Mouse (Mus musculus) brain, adult 2 months (tissue): Measurements from ENCODE around the gene Stc2.

Experiments used
- DNase-seq: peaks from one replicate; pipeline ENCODE4 v3.0.0; 2011; ENCODE audit warnings: low read depth, low spot score

The Stc2 gene

DNA sequence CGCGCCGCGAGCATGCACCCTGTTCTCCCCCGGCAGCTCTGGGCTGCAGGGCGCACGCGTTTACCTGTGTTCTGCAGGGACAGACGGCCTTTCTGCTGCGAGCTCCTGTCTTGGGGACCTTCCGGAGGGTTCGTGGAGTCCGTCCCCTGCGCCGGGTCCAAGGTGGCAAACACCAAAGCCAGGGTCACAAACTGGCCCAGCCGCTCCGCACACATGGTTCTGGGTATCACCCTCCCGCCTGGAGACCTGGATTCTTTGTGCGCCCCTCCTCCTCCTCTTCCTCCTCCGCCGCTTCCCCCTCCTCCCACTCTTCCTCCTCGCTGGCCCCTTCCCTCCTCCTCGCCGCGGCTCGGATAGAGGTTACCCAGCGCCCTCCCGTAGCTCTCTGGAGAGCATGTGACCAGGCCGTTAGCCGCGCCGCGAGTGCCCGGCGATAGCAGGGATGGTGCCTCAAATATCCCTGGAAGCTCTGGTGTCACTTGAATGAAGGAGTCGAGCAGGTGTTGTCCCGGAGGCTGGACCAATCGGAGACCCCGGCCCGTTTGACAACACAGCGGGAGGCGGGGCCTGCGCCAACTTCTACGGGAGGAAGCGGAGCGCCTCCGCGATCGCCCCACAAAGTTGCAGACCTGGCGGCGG, at the start of gene Stc2:
Gene Stc2, minus strand, starts transcription at position 427 of the 639 bp plus-strand sequence.
- DNase-seq: peak; percentile 58

DNA sequence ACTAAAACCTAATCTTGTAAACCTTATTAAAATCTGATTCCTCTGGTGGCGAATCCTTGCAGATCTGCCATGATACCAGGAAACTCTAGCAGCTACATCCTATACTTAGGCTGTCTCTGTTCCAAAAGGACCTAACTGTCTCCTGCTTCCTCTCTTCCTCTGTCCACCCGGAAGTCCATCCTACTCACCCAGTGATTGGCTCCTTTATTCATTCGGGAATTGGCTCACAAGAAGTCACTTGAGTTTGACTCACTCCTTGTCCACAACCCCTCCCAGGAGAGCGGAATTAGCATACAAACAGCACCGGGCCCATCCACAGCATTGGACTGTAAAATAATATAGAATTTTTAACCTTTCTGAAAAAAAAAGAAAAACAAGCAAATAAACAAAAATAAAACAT, 47.2 kb upstream of the Stc2 start:
- DNase-seq: no peak

DNA sequence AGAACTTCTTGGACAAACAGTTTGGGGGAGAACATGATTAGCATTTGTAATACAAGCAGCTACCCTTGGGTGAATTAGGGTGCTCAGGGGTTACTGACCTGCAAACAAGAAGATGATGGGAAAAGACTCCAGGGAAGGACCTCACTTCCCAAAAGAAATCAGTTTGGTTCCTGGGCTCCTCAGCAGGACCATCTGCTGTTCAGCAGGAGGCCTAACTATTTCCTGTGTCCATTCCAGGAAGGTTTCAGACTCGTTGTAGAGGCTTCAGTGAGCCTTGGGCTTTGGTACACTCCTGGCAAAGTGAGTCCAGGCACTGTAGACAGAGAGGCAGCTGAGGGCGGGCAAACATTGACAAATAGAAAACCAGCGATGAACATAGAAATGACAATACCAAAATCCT, 42.5 kb upstream of the Stc2 start:
- no peak for DNase-seq

DNA sequence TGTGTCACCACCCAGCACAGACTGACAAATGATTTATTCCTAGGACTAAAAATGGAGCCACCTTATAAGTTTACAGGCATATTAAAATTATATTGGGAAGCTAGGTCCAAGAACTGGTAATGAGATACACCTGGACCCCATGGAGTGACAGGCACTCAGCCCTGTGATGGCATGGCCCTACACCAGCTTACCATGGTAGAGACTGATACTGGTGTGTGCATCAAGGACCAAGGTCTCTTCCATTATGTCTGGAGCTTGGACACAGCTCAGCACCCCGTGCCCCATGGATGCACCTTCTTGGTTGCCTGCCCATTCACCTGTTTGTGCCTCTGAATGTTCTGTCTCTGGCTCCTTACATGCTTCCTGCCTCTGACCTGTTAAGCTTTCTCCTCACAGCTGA, 36.9 kb upstream of the Stc2 start:
- DNase-seq: no peak

DNA sequence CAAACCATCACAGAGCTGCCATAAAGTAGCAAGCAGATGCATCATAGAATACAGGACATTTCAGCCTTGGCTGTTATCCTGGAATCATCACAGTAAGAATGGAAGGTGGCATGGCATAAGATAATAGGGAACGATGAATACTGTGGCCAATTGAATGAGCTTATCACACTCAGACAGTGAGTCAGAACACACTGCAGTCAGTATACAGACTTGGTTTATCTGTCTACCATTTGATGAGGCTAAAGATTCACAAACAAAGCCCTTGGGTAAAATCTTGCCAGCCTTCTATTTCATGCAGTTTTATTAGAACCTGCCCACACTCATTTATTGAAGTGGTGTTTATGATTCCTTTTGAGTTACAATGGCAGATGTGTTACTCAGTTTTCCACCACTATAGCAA, 33.2 kb upstream of the Stc2 start:
- DNase-seq: no peak

DNA sequence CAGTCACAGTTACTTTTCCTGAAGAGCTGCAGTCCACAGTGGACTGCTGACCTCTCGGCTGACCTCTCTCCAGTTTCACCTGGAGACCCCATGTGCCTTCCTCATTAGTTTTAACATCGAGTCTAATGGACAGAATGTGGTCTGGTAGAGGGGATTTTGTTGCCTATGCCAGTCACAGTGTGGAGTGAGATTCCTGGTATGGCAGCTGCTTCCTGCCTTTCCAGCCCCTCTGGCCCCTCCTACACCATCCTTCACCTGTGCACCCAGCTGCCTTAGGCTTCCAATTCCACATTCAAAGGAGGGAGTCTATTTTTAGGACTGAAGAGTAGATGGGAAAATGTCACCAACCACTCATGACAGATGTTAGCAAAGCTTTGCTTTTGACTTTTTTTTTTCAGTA, 28.7 kb upstream of the Stc2 start:
- DNase-seq: no peak

DNA sequence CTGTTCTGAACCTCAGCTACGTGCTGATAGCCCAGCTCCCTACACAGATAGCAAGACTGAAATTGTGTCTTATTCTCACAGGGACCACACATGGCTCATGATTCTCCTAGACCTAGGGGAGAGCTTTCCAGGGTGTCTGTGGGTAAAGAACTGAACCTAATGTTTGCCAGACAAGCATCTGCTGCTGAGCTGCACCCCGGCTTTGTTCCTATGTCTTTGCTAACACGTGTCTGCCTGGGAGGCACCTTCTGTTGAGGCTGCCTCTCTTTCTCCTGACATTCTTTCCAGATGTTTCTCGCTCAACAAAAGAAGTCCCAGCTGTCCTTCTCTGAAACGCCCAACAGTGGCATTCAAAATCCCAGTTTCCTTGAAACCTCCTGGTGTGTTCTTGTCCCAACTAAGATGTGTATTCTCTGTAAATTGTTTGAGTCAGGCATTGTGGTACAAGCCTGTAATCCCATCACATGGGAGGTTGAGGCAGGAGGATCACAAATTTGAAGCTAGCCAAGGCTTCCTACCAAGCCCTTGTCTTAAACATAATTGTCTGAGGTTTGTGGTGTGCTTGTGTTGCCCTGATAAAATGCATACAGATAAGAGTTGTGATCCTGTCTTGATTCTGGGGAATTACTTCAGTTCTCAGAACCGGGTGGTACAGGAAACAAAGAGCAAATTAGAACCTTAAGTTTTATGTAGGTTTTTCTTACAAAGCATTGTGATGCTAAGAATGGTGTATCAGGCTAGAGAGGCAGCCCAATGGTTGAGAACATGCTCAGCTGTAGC, 27.0 kb upstream of the Stc2 start:
- DNase-seq: no peak

DNA sequence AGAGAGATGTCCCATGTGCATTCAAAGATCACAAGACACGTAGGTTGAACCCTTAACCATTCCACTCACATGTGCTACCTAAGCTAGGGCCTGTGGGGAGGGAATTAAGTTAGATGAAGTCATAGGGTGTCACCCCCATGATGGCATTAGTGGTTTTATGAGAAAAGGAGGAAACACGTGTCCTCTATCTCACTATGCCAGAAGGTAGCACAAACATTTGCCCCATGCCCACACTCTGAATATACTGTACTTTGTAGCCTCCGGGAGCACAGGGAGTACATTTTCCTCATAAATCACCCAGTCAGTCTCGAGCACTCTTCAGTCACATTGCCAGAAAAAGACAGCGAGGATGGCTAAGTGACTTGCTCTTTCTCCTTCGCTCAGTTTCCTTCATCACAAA, 24.2 kb upstream of the Stc2 start:
- no peak for DNase-seq

DNA sequence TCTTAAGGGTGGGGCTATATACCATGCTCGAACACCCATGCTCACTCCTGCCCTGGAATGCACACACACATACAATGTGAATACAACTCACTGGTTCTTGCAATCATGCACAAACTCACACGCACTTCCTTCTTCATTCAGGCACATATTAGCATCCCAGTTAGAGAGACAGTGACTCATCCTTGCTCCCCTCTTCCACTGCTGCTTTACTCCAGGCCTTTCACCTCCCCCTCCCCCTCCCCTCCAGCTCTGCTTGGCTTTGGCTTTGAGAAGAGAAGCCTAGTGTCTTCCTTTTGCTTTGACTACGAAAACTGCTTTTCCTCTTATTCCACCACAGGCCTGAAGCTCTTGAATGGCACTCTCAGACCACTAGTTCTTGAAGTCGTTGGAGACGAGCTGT, 22.5 kb upstream of the Stc2 start:
- DNase-seq: peak; percentile 68

DNA sequence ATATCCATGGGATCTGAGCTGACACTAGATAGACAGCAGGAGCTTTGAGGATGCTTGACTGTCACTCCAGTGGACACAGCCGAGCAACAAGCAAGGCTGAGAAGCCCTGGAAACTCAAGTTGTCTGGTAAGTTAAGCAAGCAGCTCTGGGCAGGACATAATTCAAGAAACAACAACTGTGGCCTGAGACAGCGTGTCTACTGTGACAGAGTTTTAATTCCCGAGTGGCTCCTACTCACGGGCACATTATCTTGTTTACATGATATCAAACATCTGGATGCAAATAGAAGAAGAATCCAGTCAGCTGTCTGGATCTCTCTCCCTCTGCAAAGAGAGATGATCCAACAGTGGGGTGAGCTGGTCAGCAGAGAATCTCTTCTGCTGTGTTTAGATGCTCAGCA, 19.0 kb upstream of the Stc2 start:
- no peak for DNase-seq

DNA sequence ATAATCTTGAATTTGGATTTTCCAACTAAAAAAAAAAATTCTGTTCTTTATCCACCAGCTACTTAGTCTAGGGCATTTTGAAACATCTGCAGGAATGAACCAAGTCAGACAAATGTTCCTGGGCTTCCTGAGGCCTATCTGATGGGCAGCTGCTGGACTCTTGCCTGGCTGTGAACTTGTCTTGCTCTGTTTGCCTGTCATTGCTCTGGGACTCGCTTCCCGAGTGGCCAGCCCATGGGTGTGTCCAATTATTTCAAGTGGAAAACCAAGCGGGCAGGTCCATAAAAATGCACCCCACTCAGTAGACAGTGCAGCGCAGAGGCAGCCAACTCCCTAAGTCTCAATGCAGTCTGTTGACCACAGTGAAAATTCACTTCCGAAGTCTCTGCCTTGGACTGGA, 17.7 kb upstream of the Stc2 start:
- no peak for DNase-seq

DNA sequence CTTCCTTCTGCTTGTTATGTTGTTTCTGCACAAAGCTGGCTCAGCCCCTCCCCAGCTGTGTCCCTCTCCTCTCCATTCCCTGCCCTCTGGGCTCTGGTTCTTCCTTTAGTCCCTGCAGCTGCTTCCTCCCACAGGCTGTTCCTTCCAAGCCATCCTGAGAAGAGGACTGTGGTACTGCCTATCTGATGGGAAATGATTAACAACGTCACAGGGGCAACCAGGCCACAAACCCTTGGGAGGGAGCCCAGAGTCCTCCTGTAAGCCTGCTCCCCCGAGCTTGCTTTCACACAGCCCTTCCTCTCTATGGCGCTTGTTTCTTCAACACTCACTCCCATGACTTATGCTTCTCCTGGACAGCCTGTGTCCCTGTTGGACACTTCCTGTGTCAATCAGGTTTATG, 16.7 kb upstream of the Stc2 start:
- DNase-seq: no peak

DNA sequence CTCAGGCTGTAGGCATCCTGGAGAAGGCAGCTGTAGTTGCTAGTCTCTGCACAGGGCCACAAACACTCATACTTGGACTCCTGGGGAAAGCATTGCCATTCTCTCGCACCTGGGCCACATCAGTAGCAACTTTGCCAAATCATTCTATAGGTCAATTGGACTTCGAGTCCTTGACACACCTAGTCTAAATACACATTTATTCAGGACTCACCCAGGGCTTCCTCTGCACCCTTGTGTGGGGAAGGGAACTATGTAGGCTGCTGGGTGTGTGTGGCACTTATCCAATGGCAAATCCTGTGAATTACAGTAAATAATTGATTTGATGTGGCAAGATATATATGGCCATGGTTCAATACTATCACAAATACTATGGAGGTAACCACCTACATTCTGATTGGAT, 14.1 kb upstream of the Stc2 start:
- DNase-seq: no peak

DNA sequence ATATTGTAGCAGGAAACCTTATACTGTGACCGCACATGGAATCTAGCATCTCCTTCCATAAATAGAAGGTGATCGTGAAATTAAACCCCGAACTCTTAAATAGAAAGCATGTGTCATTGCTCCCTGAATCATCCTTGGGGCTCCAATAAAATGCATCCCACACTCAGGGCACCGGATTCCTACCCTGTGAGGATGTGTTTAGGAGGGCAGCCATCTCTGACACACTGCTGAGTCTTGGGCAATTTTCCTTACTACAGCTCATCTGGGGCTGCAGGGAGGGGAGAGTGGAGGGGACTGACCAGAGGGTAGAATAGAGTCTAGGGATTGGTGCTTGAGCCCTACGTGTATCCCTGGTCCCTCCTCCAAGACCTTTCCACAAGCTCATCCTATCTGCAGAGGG, 12.3 kb upstream of the Stc2 start:
- no peak for DNase-seq

DNA sequence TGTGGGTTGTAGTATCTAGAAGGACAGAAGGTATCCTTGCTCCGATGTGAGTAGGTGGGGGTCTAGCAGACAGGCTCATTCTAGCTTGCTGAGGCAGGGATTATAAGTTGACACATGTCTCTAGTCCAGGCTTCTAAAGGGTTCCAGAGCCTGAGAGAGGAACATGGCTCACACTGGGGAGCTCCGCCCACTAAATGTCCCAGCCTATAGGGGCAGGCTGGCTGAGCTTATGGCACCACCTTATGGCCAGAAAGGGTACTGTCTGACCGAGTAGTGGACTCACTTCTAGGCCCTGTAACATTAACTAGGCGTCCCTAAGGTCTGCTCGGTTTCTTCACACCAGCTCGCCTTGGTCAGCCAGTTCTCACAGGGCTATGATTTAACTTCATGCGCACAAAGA, 3.6 kb upstream of the Stc2 start:
- DNase-seq: no peak

DNA sequence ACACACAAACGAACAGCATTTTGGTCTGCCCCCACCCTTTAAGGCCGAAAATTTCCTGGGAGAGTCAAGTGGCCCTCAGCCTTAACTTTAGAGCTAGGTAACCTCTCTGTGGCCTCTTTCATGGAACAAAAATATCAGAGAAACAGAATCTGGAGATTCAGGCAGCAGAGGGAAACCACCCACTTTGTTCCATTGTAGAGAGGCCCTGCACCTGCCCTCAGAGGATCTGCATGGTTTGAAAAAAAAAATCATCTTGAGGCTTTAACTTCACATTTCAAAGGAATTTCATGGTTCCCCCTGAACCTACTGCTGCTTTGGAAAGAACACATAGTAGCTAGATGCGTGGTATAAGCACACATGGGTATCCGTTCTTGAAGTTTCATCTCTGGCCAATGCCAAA, 2.3 kb upstream of the Stc2 start:
- no peak for DNase-seq

DNA sequence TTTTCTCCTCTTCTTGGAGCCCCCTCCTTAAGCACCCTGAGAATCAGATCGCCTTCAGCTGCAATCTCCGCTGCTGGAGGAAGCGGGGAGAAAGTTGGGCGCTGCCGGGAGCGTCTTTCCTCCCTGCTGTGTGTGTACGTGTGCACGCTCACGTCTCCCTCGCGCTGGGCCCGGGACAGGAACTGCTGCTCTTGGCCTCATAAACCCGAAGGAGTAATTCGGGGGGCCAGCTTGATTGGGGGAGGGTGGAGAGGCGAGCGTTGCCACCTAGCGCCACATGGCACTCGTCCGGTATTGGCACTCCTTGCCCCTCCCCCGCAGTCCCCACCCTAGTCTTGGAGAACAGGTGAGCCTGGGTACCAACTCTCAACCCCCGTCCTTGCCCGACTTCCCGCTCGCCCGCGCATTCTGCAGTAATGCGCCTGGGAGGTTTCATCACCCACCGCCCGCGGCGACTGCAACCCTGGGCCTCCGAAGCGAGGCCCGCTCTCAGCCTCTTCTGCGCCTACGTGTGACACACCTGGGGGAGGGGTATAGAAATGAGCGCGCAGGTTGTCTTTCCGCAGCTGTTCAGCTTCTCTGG, 1.5 kb upstream of the Stc2 start:
- no peak for DNase-seq

DNA sequence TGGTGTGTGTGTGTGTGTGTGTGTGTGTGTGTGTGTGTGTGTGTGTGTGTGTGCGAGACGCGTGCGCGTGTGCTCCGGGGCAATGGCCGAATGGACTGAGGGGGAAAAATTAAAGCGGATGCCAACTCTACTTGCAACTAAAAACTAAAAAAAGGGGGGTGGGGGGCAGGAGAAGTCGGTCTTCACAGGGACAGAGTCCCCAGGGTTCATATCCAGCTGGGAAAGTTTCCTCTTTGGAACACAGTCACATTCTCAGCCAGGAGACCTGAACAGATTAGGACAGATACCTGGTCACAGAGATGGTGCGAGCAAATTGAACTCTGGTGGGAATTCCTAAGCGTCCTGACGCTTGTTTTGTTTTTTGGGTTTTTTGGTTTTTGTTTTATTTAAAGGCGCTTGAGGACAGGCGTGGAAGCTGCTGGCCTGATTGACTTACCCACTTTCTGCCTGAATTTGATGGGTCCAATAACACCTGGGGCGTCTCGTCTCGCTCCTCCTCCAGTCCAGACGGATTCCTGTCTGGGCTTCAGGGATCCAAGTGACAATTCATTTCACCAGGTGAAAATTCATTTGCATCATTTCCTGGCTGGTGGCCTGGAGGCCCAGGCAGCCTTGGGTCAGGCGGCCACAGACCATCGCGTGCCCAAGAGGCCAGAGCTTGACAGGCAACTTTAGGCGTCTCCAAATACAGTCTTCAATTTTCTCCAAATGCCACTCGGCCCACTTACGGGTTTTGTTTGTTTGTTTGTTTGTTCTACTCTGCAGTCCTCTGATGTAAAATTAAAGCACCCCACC, 759 bp upstream of the Stc2 start:
- DNase-seq: no peak

DNA sequence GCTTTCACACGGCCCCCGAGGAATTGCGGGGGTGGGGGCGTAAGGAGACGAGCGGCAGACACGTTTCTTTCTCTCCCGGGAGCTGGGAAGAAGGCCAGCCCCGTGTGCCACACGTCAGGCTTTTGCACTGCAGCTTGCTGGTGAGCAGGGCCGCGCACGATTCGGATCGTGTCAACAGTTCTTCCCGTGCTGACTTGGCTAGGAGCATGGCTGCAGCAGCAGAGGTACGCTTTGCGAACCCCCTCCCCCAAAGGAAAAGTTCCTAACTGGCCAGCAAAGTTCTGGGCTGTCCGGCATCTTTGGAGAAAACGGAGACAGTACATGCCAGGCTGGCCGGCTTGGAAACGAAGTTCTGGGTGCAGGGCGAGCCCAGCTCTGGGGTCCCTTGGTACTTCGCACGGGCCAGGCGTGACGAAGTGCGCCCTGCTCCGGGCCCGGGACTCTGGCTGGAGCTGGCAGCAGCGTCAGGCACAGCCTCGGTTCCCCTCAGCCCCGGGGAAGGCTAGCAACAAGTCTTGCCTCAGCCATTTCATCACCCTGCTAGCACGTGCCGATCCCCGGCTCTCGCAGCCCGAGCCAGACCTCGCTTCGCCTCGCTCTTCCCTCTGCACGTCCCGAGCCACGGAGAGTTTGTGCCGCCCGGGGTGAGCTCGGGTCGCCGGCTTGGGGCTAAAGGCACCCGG, 768 bp downstream of the Stc2 start:
- peak; percentile 59 for DNase-seq

DNA sequence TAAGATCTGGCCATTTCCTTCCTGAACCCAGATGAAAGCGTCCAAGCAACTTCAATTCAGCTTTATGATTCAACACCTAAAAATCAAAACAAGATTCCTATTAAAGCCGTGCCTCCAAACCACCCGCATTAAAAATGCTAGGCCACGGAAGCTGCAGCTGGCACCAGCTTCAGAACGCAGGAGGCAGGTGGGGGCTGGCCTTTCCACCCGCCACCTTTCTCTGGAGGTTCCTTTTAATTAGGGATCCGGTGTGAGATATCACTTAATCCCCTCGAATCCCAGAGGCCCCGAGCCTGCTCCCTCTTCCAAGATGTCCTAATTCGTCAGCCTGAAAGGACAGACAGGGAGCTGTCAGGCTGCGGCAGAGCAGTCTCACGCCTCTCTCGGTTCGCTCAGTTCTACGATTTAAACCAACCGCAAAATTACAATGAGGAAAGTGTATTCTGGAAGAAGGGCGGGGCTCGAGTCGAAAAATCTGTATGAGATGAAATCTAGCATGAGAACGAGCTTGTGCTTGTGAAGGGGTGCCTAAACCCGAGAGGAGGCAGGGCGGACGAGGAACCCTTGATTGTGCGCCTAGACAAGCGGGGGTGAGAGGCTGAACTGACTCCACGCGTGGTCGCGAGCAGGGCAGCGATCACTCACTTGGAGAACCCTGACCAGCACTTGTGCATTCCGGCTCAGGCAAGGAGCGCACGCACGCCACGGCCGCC, 1.5 kb downstream of the Stc2 start:
- no peak for DNase-seq

DNA sequence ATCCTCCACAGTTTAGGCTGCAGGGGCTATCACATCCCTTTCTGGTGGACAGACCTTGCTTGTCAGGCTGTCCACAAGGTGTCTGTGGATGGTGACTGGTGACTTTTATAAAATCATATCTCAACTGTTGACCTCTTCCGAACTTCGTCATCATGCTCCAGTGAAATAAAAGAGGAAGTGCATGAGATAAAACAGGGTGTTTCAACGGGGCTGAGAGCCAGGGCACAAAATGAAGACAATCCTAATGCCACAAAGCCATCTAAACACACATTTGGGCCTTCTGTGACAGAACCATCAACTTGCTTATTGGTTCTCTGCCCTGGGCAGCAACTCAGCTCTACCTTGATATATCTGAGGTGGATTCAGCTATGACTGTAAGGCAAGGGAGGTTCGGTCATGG, 3.0 kb downstream of the Stc2 start:
- DNase-seq: no peak
